Mouse (Mus musculus) mesoderm, embryonic 11.5 days (tissue): ENCODE data around the gene Fam166b.
A peak's percentile ranks its signal among the peaks of the same experiment; 100 is the strongest.

Experiments
- DNase-seq: peaks from one replicate; pipeline ENCODE4 v3.0.0-alpha.2; 2012; ENCODE audit warnings: low read depth, low spot score

Fam166b gene

GRCm38 (mm10) chr4:43404697-43405096 is 24.2 kb downstream of the Fam166b start:
- no peak for DNase-seq

- no peak for DNase-seq
These were observed 26.7 kb downstream of the Fam166b start for GRCm38 (mm10) chr4:43402212-43402611.

GRCm38 (mm10) chr4:43401486-43401885 is 27.4 kb downstream of the Fam166b start:
- DNase-seq: no peak

GRCm38 (mm10) chr4:43400976-43401375 is 28.0 kb downstream of the Fam166b start:
- DNase-seq: peak; percentile 61

GRCm38 (mm10) chr4:43399391-43400131 is 29.4 kb downstream of the Fam166b start:
- no peak for DNase-seq

- peak; percentile 8 for DNase-seq
These were observed 30.1 kb downstream of the Fam166b start for GRCm38 (mm10) chr4:43398829-43399331.

GRCm38 (mm10) chr4:43398014-43398413 is 30.9 kb downstream of the Fam166b start:
- DNase-seq: peak; percentile 9

GRCm38 (mm10) chr4:43396381-43396780 is 32.6 kb downstream of the Fam166b start:
- no peak for DNase-seq

- DNase-seq: no peak
These were observed 33.1 kb downstream of the Fam166b start for GRCm38 (mm10) chr4:43395836-43396235.

GRCm38 (mm10) chr4:43395147-43395546 is 33.8 kb downstream of the Fam166b start:
- DNase-seq: no peak

- DNase-seq: peak; percentile 38
These were observed 34.5 kb downstream of the Fam166b start for GRCm38 (mm10) chr4:43394345-43394891.

GRCm38 (mm10) chr4:43391521-43392050 is 37.3 kb downstream of the Fam166b start:
- DNase-seq: no peak

GRCm38 (mm10) chr4:43389845-43390440 is 39.0 kb downstream of the Fam166b start:
- no peak for DNase-seq

GRCm38 (mm10) chr4:43389390-43389789 is 39.5 kb downstream of the Fam166b start:
- DNase-seq: no peak

- no peak for DNase-seq
These were observed 42.0 kb downstream of the Fam166b start for GRCm38 (mm10) chr4:43386932-43387331.

- no peak for DNase-seq
These were observed 44.4 kb downstream of the Fam166b start for GRCm38 (mm10) chr4:43384541-43384940.

- no peak for DNase-seq
These were observed 44.9 kb downstream of the Fam166b start for GRCm38 (mm10) chr4:43384083-43384460.

GRCm38 (mm10) chr4:43383246-43384082 is 45.5 kb downstream of the Fam166b start:
- no peak for DNase-seq

GRCm38 (mm10) chr4:43382155-43383020 is 46.5 kb downstream of the Fam166b start:
- DNase-seq: no peak

GRCm38 (mm10) chr4:43381408-43382154 is 47.4 kb downstream of the Fam166b start, which contains the start of gene Rusc2:
Gene Rusc2 (plus strand): TSS chr4:43381979.
- peak; percentile 92 for DNase-seq
